Mouse (Mus musculus) gastrocnemius, adult 2 months (tissue): ENCODE measurements at regions not wholly inside any gene's neighbourhood (a gene's known extent, or its start where the extent isn't known, plus 50 kb on each side); places are given as distances from the start of the nearest gene placed in this dataset.

Experiments used
- DNase-seq: peaks from one replicate; pipeline ENCODE4 v3.0.0; 2022
- H3K27ac ChIP-seq: fragments of 200-600 bp; 2 replicates; pipeline ENCODE4 v1.8.1; 2022; ENCODE audit warnings: mild to moderate bottlenecking
- H3K4me3 ChIP-seq: fragments of 200-600 bp; 2 replicates; pipeline ENCODE4 v1.8.1; 2022; ENCODE audit warnings: mild to moderate bottlenecking, moderate library complexity
- CTCF ChIP-seq: fragments of 200-600 bp; IDR thresholded peaks from 2 replicates; pipeline ENCODE4 v1.8.1; 2022; ENCODE audit warnings: antibody characterized with exemption, mild to moderate bottlenecking, moderate library complexity
- intact Hi-C: fragments of 180-260 bp; cut with DNase I; formaldehyde crosslinking; loops from one replicate; pipeline ENCODE4 v1.15.1; 2025

- intact Hi-C loops, result no loop called here
- Histone ChIP-seq H3K4me3 (no peak overlapping the region), H3K27ac (no peak overlapping the region)
- TF ChIP-seq CTCF, result no peak
- DNase-seq, result no peak
Observed at GRCm38 (mm10) chr5:37890641-37891040, 66.3 kb upstream of the Msx1 start.

- TF ChIP-seq CTCF, result no peak
- peak; percentile 54 for DNase-seq
- Histone ChIP-seq H3K4me3 (no peak overlapping the region), H3K27ac (no peak overlapping the region)
- intact Hi-C loops, result no loop called here
Observed at GRCm38 (mm10) chr5:37879668-37880380, 55.4 kb upstream of the Msx1 start.

GRCm38 (mm10) chr5:37876240-37876639 lies 51.9 kb upstream of the Msx1 start:
- intact Hi-C loops, result no loop called here
- no peak overlapping the region for H3K27ac ChIP-seq
- no peak for TF ChIP-seq CTCF
- H3K4me3 ChIP-seq, result no peak overlapping the region
- no peak for DNase-seq

- DNase-seq, result no peak
- intact Hi-C loops, result no loop called here
- H3K27ac ChIP-seq, result no peak overlapping the region
- no peak for TF ChIP-seq CTCF
- H3K4me3 ChIP-seq, result no peak overlapping the region
Observed at GRCm38 (mm10) chr5:37875452-37875851, 51.1 kb upstream of the Msx1 start.

- Histone ChIP-seq H3K4me3 (no peak overlapping the region), H3K27ac (no peak overlapping the region)
- DNase-seq, result peak; percentile 55
- no peak for TF ChIP-seq CTCF
- intact Hi-C loops, result no loop called here
Observed at GRCm38 (mm10) chr5:37874784-37875281, 50.5 kb upstream of the Msx1 start.
